Mouse (Mus musculus) brain, embryonic 14.5 days (tissue): ENCODE results near the gene Apex2. TPM values are rescaled to one million over a fixed set of nuclear protein-coding genes. Genes with fewer than 3 reads are reported as not detected.
"Not testable (repeated sequence)": the region's sequence is repeated elsewhere in the genome, so short reads cannot be mapped to it uniquely, and the experiment has no call there.

ENCODE experiments used
- DNase-seq: peaks from one replicate; pipeline ENCODE4 v3.0.0-alpha.2; 2011; ENCODE audit warnings: low read depth
- CTCF ChIP-seq: fragments of 200-500 bp; IDR thresholded peaks from 2 replicates; pipeline ENCODE4 v1.5.1; 2012; ENCODE audit warnings: inconsistent platforms, mild to moderate bottlenecking, moderate library complexity, borderline replicate concordance; ENCODE audit not compliant: insufficient read depth, insufficient read length; ENCODE audit errors: extremely low read depth
- POLR2A ChIP-seq: fragments of 200-500 bp; IDR thresholded peaks from 2 replicates; pipeline ENCODE4 v1.6.1; 2012; ENCODE audit warnings: mild to moderate bottlenecking, inconsistent platforms, borderline replicate concordance; ENCODE audit not compliant: poor library complexity, insufficient read depth, insufficient read length, severe bottlenecking; ENCODE audit errors: extremely low read depth
- polyA plus RNA-seq: library from polyadenylated mRNA; depleted of rRNA; stranded (reverse); fragments of >200 nt; gene quantifications from 2 replicates; pipeline ENCODE4 v1.2.3, GENCODE M21; 2012

Apex2 gene
- polyA plus RNA-seq, 1 experiment: 27.1 TPM

- no peak for TF ChIP-seq CTCF
- TF ChIP-seq POLR2A: no peak
- DNase-seq: no peak
These were observed 37.7 kb downstream of the Apex2 start for GRCm38 (mm10) chrX:150551986-150552385.

- no peak for DNase-seq
- TF ChIP-seq POLR2A (no peak), CTCF (no peak)
These were observed 40.0 kb downstream of the Apex2 start for GRCm38 (mm10) chrX:150549639-150550038.

GRCm38 (mm10) chrX:150547239-150547638 lies 42.4 kb downstream of the Apex2 start, which contains the start of gene Alas2:
Gene Alas2, plus strand, starts transcription at chrX:150547375.
- no peak for DNase-seq
- TF ChIP-seq CTCF (no peak), POLR2A (no peak)

GRCm38 (mm10) chrX:150541684-150542083 lies 48.0 kb downstream of the Apex2 start:
- TF ChIP-seq POLR2A: no peak
- no peak for TF ChIP-seq CTCF
- DNase-seq: no peak

GRCm38 (mm10) chrX:150540111-150540510 lies 49.6 kb downstream of the Apex2 start:
- TF ChIP-seq POLR2A (no peak), CTCF (no peak)

GRCm38 (mm10) chrX:150516477-150516876 lies 73.2 kb downstream of the Apex2 start:
- no peak for DNase-seq
- no peak for TF ChIP-seq POLR2A
- no peak for TF ChIP-seq CTCF

More at GRCm38 (mm10) chrX:150540111-150540510, 49.6 kb downstream of the Apex2 start:
- DNase-seq: no peak

GRCm38 (mm10) chrX:150516015-150516414 lies 73.7 kb downstream of the Apex2 start:
- DNase-seq: no peak
- no peak for TF ChIP-seq POLR2A
- TF ChIP-seq CTCF: no peak

- TF ChIP-seq POLR2A (no peak), CTCF (no peak)
- peak; percentile 36 for DNase-seq
These were observed 75.5 kb downstream of the Apex2 start for GRCm38 (mm10) chrX:150514127-150514526.

GRCm38 (mm10) chrX:150511274-150511673 lies 78.4 kb downstream of the Apex2 start:
- peak; percentile 61 for DNase-seq
- TF ChIP-seq POLR2A: no peak
- no peak for TF ChIP-seq CTCF

GRCm38 (mm10) chrX:150510631-150511030 lies 79.0 kb downstream of the Apex2 start:
- 0 out of 2 replicates have a peak, but pooled peaks have one; percentile 20 for TF ChIP-seq CTCF
- TF ChIP-seq POLR2A: no peak
- DNase-seq: peak; percentile 78

- TF ChIP-seq CTCF (no peak), POLR2A (no peak)
These were observed 81.0 kb downstream of the Apex2 start for GRCm38 (mm10) chrX:150508696-150509095.

GRCm38 (mm10) chrX:150487811-150488210 lies 101.9 kb downstream of the Apex2 start:
- not testable (repeated sequence) for DNase-seq

More at GRCm38 (mm10) chrX:150508696-150509095, 81.0 kb downstream of the Apex2 start:
- DNase-seq: peak; percentile 80

GRCm38 (mm10) chrX:150486314-150487030 lies 103.2 kb downstream of the Apex2 start:
- DNase-seq: not testable (repeated sequence)
